Mouse (Mus musculus): ENCODE data around the gene Fntb. TPM values are rescaled to one million over a fixed set of nuclear protein-coding genes. Genes with fewer than 3 reads are reported as not detected.

Fntb gene
- polyA plus RNA-seq, 1 experiment, result 13.2 TPM

DNA sequence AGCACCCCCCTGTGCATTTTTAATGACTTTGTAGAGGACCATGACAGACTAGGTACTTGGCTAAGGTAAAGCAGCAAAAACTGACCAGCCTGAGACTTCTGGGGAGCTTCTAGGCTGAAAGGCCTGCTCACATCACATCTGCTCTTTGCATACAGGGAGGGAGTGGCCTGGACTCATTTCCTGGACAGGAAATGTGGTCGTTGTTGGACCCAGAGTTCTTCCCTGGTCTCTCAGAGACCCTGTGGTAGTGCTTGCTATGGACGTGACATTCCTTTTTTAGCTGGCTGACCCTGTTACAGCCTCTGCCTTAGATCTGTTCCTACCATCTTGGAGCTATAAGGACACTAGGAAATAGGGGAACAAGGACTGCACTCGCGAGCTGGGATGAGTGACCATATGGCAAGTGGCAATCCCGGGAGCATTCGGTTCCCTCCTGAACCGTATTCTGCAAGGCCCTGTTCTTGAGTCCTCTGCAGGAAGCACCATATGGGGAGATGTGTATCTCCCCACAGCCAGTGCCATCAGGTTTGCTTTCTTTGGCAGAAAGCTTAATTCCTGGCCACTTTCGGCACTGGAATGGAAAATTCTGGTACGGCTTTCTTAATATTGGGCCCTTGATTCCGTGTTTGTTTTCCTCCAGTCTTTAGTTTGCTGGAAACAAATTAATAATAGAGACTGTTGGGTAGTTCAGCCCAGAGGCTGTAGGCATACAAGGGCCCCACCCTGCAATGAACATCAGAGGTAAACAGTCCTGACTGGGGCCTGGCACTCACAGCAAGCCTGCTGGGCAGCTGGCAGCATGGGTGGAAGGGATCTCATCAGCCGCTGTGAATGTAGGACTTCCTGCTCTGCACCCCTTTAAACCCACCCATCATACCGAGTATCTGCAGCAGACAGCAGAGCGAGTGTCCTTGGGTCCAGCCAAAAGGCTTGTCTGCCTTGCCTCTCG is 166.6 kb downstream of the Fntb start:
- no peak for DNase-seq
- H3K27me3 ChIP-seq (replicated peaks; ENCODE audit: control insufficient read depth, insufficient read depth, low read length), result no peaks in the 10 kb centered on the region
- no peaks in the 10 kb centered on the region; the same call in 1 of the 2 replicates for H3K36me3 ChIP-seq (ENCODE audit: control insufficient read depth, insufficient read depth, low read length)
- no peak for TF ChIP-seq CTCF (conservative IDR thresholded peaks at IDR 0.05; ENCODE audit: insufficient read depth, insufficient read length, low read depth, low read length)
- TF ChIP-seq POLR2A (IDR thresholded peaks at IDR 0.05; ENCODE audit: low read depth, low read length), result no peak
- 61% methylated on average over 14 of the region's 14 CpGs for WGBS
- H3K4me1 ChIP-seq (ENCODE audit: control insufficient read depth, insufficient read depth, low read length), result no peaks in the 10 kb centered on the region
- no peak overlapping the region for H3K4me3 ChIP-seq (ENCODE audit: insufficient read depth, low read depth, low read length)
- H3K27ac ChIP-seq (ENCODE audit: insufficient read depth, low read depth, low read length), result peak overlapping the region; percentile 12; the same call in 1 of the 2 replicates

GRCm38 (mm10) chr12:76932688-76933060 is 167.3 kb downstream of the Fntb start:
- DNase-seq, result no peak

GRCm38 (mm10) chr12:76934438-76934837 is 169.0 kb downstream of the Fntb start:
- 84% methylated on average over 3 of the region's 3 CpGs for WGBS
- Histone ChIP-seq H3K4me3 (ENCODE audit: insufficient read depth, low read depth, low read length) (no peak overlapping the region), H3K4me1 (ENCODE audit: control insufficient read depth, insufficient read depth, low read length) (no peaks in the 10 kb centered on the region), H3K27ac (ENCODE audit: insufficient read depth, low read depth, low read length) (no peak overlapping the region), H3K27me3 (replicated peaks; ENCODE audit: control insufficient read depth, insufficient read depth, low read length) (no peaks in the 10 kb centered on the region), H3K36me3 (ENCODE audit: control insufficient read depth, insufficient read depth, low read length) (peaks cover 2% of the 10 kb centered on the region; the same call in 1 of the 2 replicates)
- no peak for DNase-seq
- TF ChIP-seq CTCF (conservative IDR thresholded peaks at IDR 0.05; ENCODE audit: insufficient read depth, insufficient read length, low read depth, low read length) (no peak), POLR2A (IDR thresholded peaks at IDR 0.05; ENCODE audit: low read depth, low read length) (no peak)

More at GRCm38 (mm10) chr12:76932688-76933060, 167.3 kb downstream of the Fntb start:
- H3K27ac ChIP-seq (ENCODE audit: insufficient read depth, low read depth, low read length), result no peak overlapping the region
- no peak overlapping the region for H3K4me3 ChIP-seq (ENCODE audit: insufficient read depth, low read depth, low read length)
- WGBS, result 86% methylated on average over 6 of the region's 6 CpGs
- TF ChIP-seq CTCF (conservative IDR thresholded peaks at IDR 0.05; ENCODE audit: insufficient read depth, insufficient read length, low read depth, low read length), result no peak
- no peak for TF ChIP-seq POLR2A (IDR thresholded peaks at IDR 0.05; ENCODE audit: low read depth, low read length)
- H3K4me1 ChIP-seq (ENCODE audit: control insufficient read depth, insufficient read depth, low read length), result no peaks in the 10 kb centered on the region
- no peaks in the 10 kb centered on the region; the same call in 1 of the 2 replicates for H3K36me3 ChIP-seq (ENCODE audit: control insufficient read depth, insufficient read depth, low read length)
- H3K27me3 ChIP-seq (replicated peaks; ENCODE audit: control insufficient read depth, insufficient read depth, low read length), result no peaks in the 10 kb centered on the region

DNA sequence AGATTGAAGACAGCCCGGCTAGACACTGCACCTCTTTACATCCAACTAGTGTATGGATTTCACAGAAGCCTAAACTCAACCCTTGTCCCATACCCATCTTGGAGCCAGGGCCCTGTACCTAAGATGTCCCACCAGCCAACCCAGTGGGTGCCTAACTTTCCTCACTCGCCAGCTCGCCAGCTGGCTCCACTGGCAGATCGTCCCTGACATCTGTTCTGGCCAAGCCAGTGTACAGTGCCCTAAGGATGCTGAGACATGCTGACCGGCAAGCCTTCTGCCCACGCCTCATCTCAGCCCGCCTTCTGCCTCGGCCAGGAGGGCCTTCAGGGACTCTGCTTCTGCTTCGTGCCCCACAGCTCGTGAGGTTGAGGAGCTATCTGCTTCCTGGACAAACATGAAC is 170.8 kb downstream of the Fntb start:
- no peaks in the 10 kb centered on the region for H3K27me3 ChIP-seq (replicated peaks; ENCODE audit: control insufficient read depth, insufficient read depth, low read length)
- H3K36me3 ChIP-seq (ENCODE audit: control insufficient read depth, insufficient read depth, low read length), result peaks cover 2% of the 10 kb centered on the region; the same call in 1 of the 2 replicates
- TF ChIP-seq POLR2A (IDR thresholded peaks at IDR 0.05; ENCODE audit: low read depth, low read length) (no peak), CTCF (conservative IDR thresholded peaks at IDR 0.05; ENCODE audit: insufficient read depth, insufficient read length, low read depth, low read length) (no peak)
- DNase-seq, result no peak
- H3K4me1 ChIP-seq (ENCODE audit: control insufficient read depth, insufficient read depth, low read length), result no peaks in the 10 kb centered on the region
- H3K4me3 ChIP-seq (ENCODE audit: insufficient read depth, low read depth, low read length), result no peak overlapping the region
- no peak overlapping the region for H3K27ac ChIP-seq (ENCODE audit: insufficient read depth, low read depth, low read length)
- WGBS, result 94% methylated on average over 10 of the region's 10 CpGs

- Histone ChIP-seq H3K36me3 (ENCODE audit: control insufficient read depth, insufficient read depth, low read length) (peaks cover 2% of the 10 kb centered on the region; the same call in 1 of the 2 replicates), H3K4me3 (ENCODE audit: insufficient read depth, low read depth, low read length) (no peak overlapping the region), H3K4me1 (ENCODE audit: control insufficient read depth, insufficient read depth, low read length) (no peaks in the 10 kb centered on the region), H3K27me3 (replicated peaks; ENCODE audit: control insufficient read depth, insufficient read depth, low read length) (no peaks in the 10 kb centered on the region), H3K27ac (ENCODE audit: insufficient read depth, low read depth, low read length) (no peak overlapping the region)
- TF ChIP-seq POLR2A (IDR thresholded peaks at IDR 0.05; ENCODE audit: low read depth, low read length), result no peak
- TF ChIP-seq CTCF (conservative IDR thresholded peaks at IDR 0.05; ENCODE audit: insufficient read depth, insufficient read length, low read depth, low read length), result no peak
- DNase-seq, result peak; percentile 65
- WGBS, result 56% methylated on average over 6 of the region's 6 CpGs
Observed at GRCm38 (mm10) chr12:76938013-76938412, 172.6 kb downstream of the Fntb start.

- DNase-seq, result no peak
- Histone ChIP-seq H3K36me3 (ENCODE audit: control insufficient read depth, insufficient read depth, low read length) (peaks cover 2% of the 10 kb centered on the region; the same call in 1 of the 2 replicates), H3K27ac (ENCODE audit: insufficient read depth, low read depth, low read length) (no peak overlapping the region), H3K4me1 (ENCODE audit: control insufficient read depth, insufficient read depth, low read length) (0 out of 2 replicates have a peak, but pooled peaks cover 2% of the 10 kb centered on the region), H3K4me3 (ENCODE audit: insufficient read depth, low read depth, low read length) (no peak overlapping the region), H3K27me3 (replicated peaks; ENCODE audit: control insufficient read depth, insufficient read depth, low read length) (no peaks in the 10 kb centered on the region)
- TF ChIP-seq CTCF (conservative IDR thresholded peaks at IDR 0.05; ENCODE audit: insufficient read depth, insufficient read length, low read depth, low read length) (no peak), POLR2A (IDR thresholded peaks at IDR 0.05; ENCODE audit: low read depth, low read length) (no peak)
- 78% methylated on average over 2 of the region's 2 CpGs for WGBS
Observed at GRCm38 (mm10) chr12:76941524-76941923, 176.1 kb downstream of the Fntb start.

DNA sequence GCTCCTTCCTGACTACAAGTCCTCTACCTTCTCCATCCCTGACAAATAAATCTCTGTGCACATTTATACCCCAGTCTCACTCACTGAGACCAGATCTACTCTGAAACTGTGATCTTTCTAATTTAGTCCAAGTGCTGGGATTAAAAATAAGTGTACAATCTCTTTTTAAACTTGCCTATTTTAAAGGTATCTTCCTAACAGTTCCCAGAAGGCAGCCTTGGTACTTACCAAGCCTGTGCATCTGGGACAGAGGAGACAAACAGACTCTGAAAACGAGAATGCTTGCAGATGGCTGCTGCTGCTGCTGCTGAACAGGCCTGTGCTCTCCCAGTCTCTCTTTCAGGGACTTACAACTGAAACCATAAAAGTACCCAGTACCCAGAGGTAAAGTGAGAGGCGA is 177.1 kb downstream of the Fntb start:
- TF ChIP-seq CTCF (conservative IDR thresholded peaks at IDR 0.05; ENCODE audit: insufficient read depth, insufficient read length, low read depth, low read length) (no peak), POLR2A (IDR thresholded peaks at IDR 0.05; ENCODE audit: low read depth, low read length) (no peak)
- WGBS, result 84% methylated on average over 2 of the region's 2 CpGs
- Histone ChIP-seq H3K27ac (ENCODE audit: insufficient read depth, low read depth, low read length) (no peak overlapping the region), H3K36me3 (ENCODE audit: control insufficient read depth, insufficient read depth, low read length) (peaks cover 2% of the 10 kb centered on the region; the same call in 1 of the 2 replicates), H3K4me3 (ENCODE audit: insufficient read depth, low read depth, low read length) (no peak overlapping the region), H3K4me1 (ENCODE audit: control insufficient read depth, insufficient read depth, low read length) (0 out of 2 replicates have a peak, but pooled peaks cover 2% of the 10 kb centered on the region), H3K27me3 (replicated peaks; ENCODE audit: control insufficient read depth, insufficient read depth, low read length) (no peaks in the 10 kb centered on the region)
- DNase-seq, result no peak
